Mouse (Mus musculus) hindbrain, postnatal 0 days (tissue): ENCODE measurements around the gene Plxna2. TPM values are rescaled to one million over a fixed set of nuclear protein-coding genes. Genes with fewer than 3 reads are reported as not detected.
A peak's percentile ranks its signal among the peaks of the same experiment; 100 is the strongest.

Experiments
- ATAC-seq: fragments of 200-750 bp; cut with Nextera tagmentation; 2 replicates; pipeline ENCODE4 v1.8.0; 2017; ENCODE audit warnings: mild to moderate bottlenecking, moderate TSS enrichment, moderate library complexity
- DNase-seq: peaks from one replicate; pipeline ENCODE4 v3.0.0-alpha.2; 2015; ENCODE audit warnings: low spot score
- H3K27ac ChIP-seq: fragments of 300-500 bp; sonication (generic); 2 replicates; pipeline ENCODE4 v1.5.1; 2014; ENCODE audit warnings: mild to moderate bottlenecking
- H3K27me3 ChIP-seq: fragments of 300-500 bp; sonication (generic); 2 replicates; pipeline ENCODE4 v1.6.1; 2014; ENCODE audit warnings: low read length, mixed read lengths; ENCODE audit not compliant: insufficient read depth
- H3K36me3 ChIP-seq: fragments of 300-500 bp; sonication (generic); 2 replicates; pipeline ENCODE4 v1.6.1; 2014; ENCODE audit warnings: low read length, mixed read lengths; ENCODE audit not compliant: insufficient read depth
- H3K4me1 ChIP-seq: fragments of 300-500 bp; sonication (generic); 2 replicates; pipeline ENCODE4 v1.6.1; 2014; ENCODE audit warnings: antibody characterized with exemption, low read length, mixed read lengths; ENCODE audit not compliant: insufficient read depth
- H3K4me2 ChIP-seq: fragments of 300-500 bp; sonication (generic); 2 replicates; pipeline ENCODE4 v1.6.1; 2014; ENCODE audit warnings: low read depth, mild to moderate bottlenecking, low read length, moderate library complexity, mixed read lengths
- H3K4me3 ChIP-seq: fragments of 300-500 bp; sonication (generic); 2 replicates; pipeline ENCODE4 v1.5.1; 2014; ENCODE audit warnings: low read length
- H3K9ac ChIP-seq: fragments of 300-500 bp; sonication (generic); replicated peaks from 2 replicates; pipeline ENCODE4 v1.6.1; 2014; ENCODE audit warnings: mild to moderate bottlenecking, low read length, moderate library complexity, mixed read lengths
- H3K9me3 ChIP-seq: fragments of 300-500 bp; sonication (generic); 2 replicates; pipeline ENCODE4 v1.6.1; 2016; ENCODE audit warnings: low read length, mixed read lengths
- CTCF ChIP-seq: IDR thresholded peaks from 2 replicates; pipeline ENCODE4 v1.5.1; 2016; ENCODE audit warnings: antibody characterized with exemption, control low read depth, low read depth
- WGBS: fragments of 180-500 bp; shearing (Covaris S2); extraction: QIAGEN DNeasy Blood & Tissue Kit; methylation state at CpG from one replicate; pipeline ENCODE4 v1.1.7; 2014; 5-methylcytosine and 5-hydroxymethylcytosine counted together
- polyA plus RNA-seq: library from polyadenylated mRNA; unstranded; fragments of >200 nt; fragmentation: Nextera tagmentation; extraction: Ambion mirVana; gene quantifications from 2 replicates; pipeline ENCODE4 v1.2.1, GENCODE M21; 2015
- total RNA-seq: library from RNA; depleted of rRNA; stranded (reverse); fragments of >200 nt; gene quantifications from 2 replicates; pipeline ENCODE4 v1.2.3, GENCODE M21; 2014

Plxna2 gene
- total and polyA plus RNA-seq, 2 experiments from 2014 or later = 11.7 to 48.2 TPM

- Histone ChIP-seq H3K36me3 (peaks cover 41% of the 10 kb centered on the region), H3K9ac (no peak overlapping the region), H3K9me3 (no peaks in the 10 kb centered on the region), H3K27ac (no peak overlapping the region), H3K4me3 (no peak overlapping the region), H3K4me2 (no peak overlapping the region), H3K27me3 (no peaks in the 10 kb centered on the region), H3K4me1 (no peaks in the 10 kb centered on the region)
- TF ChIP-seq CTCF = no peak
- DNase-seq = peak; percentile 20
- ATAC-seq = 0 out of 2 replicates have a peak, but pooled peaks have one; percentile 47
Measured at GRCm38 (mm10) chr1:194808261-194808660, 190.2 kb downstream of the Plxna2 start.

GRCm38 (mm10) chr1:194808681-194809080 is 190.7 kb downstream of the Plxna2 start:
- no peak overlapping the region for H3K4me3 ChIP-seq
- H3K27me3 ChIP-seq = no peaks in the 10 kb centered on the region
- H3K9ac ChIP-seq = no peak overlapping the region
- no peaks in the 10 kb centered on the region for H3K9me3 ChIP-seq
- DNase-seq = no peak
- H3K36me3 ChIP-seq = peaks cover 44% of the 10 kb centered on the region
- no peaks in the 10 kb centered on the region for H3K4me1 ChIP-seq
- H3K4me2 ChIP-seq = no peak overlapping the region
- no peak for TF ChIP-seq CTCF
- no peak overlapping the region for H3K27ac ChIP-seq
- ATAC-seq = no peak

GRCm38 (mm10) chr1:194809600-194809999 is 191.6 kb downstream of the Plxna2 start:
- no peak for TF ChIP-seq CTCF
- Histone ChIP-seq H3K4me1 (no peaks in the 10 kb centered on the region), H3K27me3 (no peaks in the 10 kb centered on the region), H3K9me3 (no peaks in the 10 kb centered on the region), H3K27ac (no peak overlapping the region), H3K36me3 (peaks cover 44% of the 10 kb centered on the region), H3K9ac (no peak overlapping the region), H3K4me2 (no peak overlapping the region), H3K4me3 (no peak overlapping the region)
- DNase-seq (no peak), ATAC-seq (no peak)

GRCm38 (mm10) chr1:194814187-194814586 is 196.2 kb downstream of the Plxna2 start:
- ATAC-seq = no peak

GRCm38 (mm10) chr1:194815547-194815946 is 197.5 kb downstream of the Plxna2 start:
- Histone ChIP-seq H3K4me3 (no peak overlapping the region), H3K4me2 (no peak overlapping the region), H3K9me3 (no peaks in the 10 kb centered on the region), H3K27ac (no peak overlapping the region), H3K36me3 (peaks cover 19% of the 10 kb centered on the region), H3K4me1 (no peaks in the 10 kb centered on the region), H3K9ac (no peak overlapping the region), H3K27me3 (no peaks in the 10 kb centered on the region)
- WGBS = 34% methylated on average over 1 of the region's 1 CpGs
- DNase-seq = peak; percentile 51
- no peak for TF ChIP-seq CTCF
- ATAC-seq = no peak

More at GRCm38 (mm10) chr1:194814187-194814586, 196.2 kb downstream of the Plxna2 start:
- H3K4me3 ChIP-seq = no peak overlapping the region
- H3K9ac ChIP-seq = no peak overlapping the region
- H3K4me2 ChIP-seq = no peak overlapping the region
- H3K27me3 ChIP-seq = no peaks in the 10 kb centered on the region
- WGBS = 83% methylated on average over 5 of the region's 5 CpGs
- H3K9me3 ChIP-seq = no peaks in the 10 kb centered on the region
- DNase-seq = no peak
- peaks cover 20% of the 10 kb centered on the region for H3K36me3 ChIP-seq
- TF ChIP-seq CTCF = no peak
- no peak overlapping the region for H3K27ac ChIP-seq
- H3K4me1 ChIP-seq = no peaks in the 10 kb centered on the region

- H3K27ac ChIP-seq = no peak overlapping the region
- H3K9ac ChIP-seq = no peak overlapping the region
- 35% methylated on average over 2 of the region's 2 CpGs for WGBS
- DNase-seq (peak; percentile 87), ATAC-seq (peak; percentile 92)
- H3K27me3 ChIP-seq = no peaks in the 10 kb centered on the region
- H3K4me2 ChIP-seq = no peak overlapping the region
- H3K36me3 ChIP-seq = peaks cover 9% of the 10 kb centered on the region
- H3K4me3 ChIP-seq = no peak overlapping the region
- no peaks in the 10 kb centered on the region for H3K9me3 ChIP-seq
- no peaks in the 10 kb centered on the region for H3K4me1 ChIP-seq
- peak; percentile 90 for TF ChIP-seq CTCF
Measured at GRCm38 (mm10) chr1:194816913-194817312, 198.9 kb downstream of the Plxna2 start.

GRCm38 (mm10) chr1:194820953-194821352 is 202.9 kb downstream of the Plxna2 start:
- Histone ChIP-seq H3K9me3 (no peaks in the 10 kb centered on the region), H3K4me1 (no peaks in the 10 kb centered on the region), H3K4me2 (no peak overlapping the region), H3K27ac (no peak overlapping the region), H3K4me3 (no peak overlapping the region), H3K27me3 (no peaks in the 10 kb centered on the region), H3K9ac (no peak overlapping the region), H3K36me3 (no peaks in the 10 kb centered on the region)
- ATAC-seq (no peak), DNase-seq (no peak)
- no peak for TF ChIP-seq CTCF
- WGBS = 81% methylated on average over 4 of the region's 4 CpGs

- Histone ChIP-seq H3K27ac (no peak overlapping the region), H3K4me1 (no peaks in the 10 kb centered on the region), H3K4me3 (no peak overlapping the region), H3K9me3 (no peaks in the 10 kb centered on the region), H3K4me2 (no peak overlapping the region), H3K27me3 (no peaks in the 10 kb centered on the region), H3K9ac (no peak overlapping the region), H3K36me3 (no peaks in the 10 kb centered on the region)
- no peak for TF ChIP-seq CTCF
- 80% methylated on average over 1 of the region's 1 CpGs for WGBS
- ATAC-seq (no peak), DNase-seq (no peak)
Measured at GRCm38 (mm10) chr1:194821721-194822120, 203.7 kb downstream of the Plxna2 start.
